Mouse (Mus musculus) natural killer cell, adult 2 months (primary cell): ENCODE measurements around the gene Phrf1.
A peak's percentile ranks its signal among the peaks of the same experiment; 100 is the strongest.
"Not testable (repeated sequence)": the region's sequence is repeated elsewhere in the genome, so short reads cannot be mapped to it uniquely, and the experiment has no call there.

ENCODE experiments used
- DNase-seq, 2 experiments: peaks; one replicate each; pipeline ENCODE4 v3.0.0; 2022; ENCODE audit warnings: low spot score in 2 of 2

Phrf1 gene

GRCm38 (mm10) chr7:141250486-141250885, 21.9 kb downstream of the Phrf1 start:
- not testable (repeated sequence) for DNase-seq

- no peak for DNase-seq
Measured at GRCm38 (mm10) chr7:141256159-141256558, 27.6 kb downstream of the Phrf1 start.

DNA sequence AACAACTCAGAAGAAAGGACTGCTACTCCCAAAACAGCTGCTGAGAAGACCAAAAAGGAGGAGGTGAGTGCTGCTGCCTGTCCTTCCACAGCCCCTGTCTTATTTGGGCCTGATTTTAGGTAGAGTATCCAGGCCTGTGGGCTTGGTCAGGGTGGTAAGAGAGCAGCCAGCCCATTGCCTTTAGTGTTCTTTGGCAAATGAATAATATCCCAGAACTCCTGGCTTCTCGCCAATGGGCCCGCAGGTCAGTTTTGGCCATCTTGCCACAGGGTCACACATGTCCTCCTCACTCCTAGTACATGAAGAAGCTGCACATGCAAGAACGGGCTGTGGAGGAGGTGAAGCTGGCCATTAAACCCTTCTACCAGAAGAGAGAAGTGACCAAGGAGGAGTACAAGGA, 32.9 kb downstream of the Phrf1 start:
- DNase-seq = no peak

GRCm38 (mm10) chr7:141263640-141264039, 35.1 kb downstream of the Phrf1 start:
- no peak for DNase-seq

DNA sequence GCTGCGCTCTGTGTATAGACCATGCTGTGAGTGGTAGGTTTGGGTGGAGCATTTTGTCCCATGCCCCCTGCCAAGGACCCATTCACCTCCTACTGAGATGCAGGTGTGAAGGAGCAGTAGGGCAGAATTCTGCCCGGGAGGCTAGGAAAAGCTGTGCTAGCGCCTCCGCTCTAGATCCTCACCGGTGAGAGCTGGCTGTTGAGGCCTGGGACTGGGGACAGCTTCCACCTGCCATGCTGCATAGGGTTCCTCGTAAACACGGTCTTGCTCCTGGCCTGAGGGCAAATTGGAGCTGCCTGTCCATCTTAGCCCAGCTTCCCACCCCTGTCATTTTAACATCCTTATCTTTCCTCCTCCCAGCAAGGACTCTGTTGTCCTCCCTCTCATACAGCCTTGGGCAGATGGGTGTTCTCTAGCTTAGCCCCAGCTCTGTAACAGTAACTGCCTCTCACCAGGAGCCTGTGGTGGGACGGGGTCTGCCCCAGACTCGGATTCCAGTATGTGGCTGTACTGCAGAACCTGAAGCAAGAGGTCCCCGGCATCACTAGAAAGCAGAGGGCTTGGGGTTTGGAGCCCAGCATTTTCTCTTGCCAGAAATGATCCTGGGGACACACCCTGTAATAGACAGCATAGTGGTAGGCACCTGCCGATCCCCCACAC, 35.6 kb downstream of the Phrf1 start:
- no peak for DNase-seq

- peak; percentile 52 to 61 for DNase-seq
Measured at GRCm38 (mm10) chr7:141264761-141265410, 36.3 kb downstream of the Phrf1 start.

- DNase-seq = peak in 1 of 2 experiments; percentile 44
Measured at GRCm38 (mm10) chr7:141265411-141265738, 36.8 kb downstream of the Phrf1 start.

GRCm38 (mm10) chr7:141265739-141266561, 37.4 kb downstream of the Phrf1 start, which contains the start of gene Irf7:
Irf7 (minus strand) TSS chr7:141266481.
- DNase-seq = peak; percentile 87 to 90

DNA sequence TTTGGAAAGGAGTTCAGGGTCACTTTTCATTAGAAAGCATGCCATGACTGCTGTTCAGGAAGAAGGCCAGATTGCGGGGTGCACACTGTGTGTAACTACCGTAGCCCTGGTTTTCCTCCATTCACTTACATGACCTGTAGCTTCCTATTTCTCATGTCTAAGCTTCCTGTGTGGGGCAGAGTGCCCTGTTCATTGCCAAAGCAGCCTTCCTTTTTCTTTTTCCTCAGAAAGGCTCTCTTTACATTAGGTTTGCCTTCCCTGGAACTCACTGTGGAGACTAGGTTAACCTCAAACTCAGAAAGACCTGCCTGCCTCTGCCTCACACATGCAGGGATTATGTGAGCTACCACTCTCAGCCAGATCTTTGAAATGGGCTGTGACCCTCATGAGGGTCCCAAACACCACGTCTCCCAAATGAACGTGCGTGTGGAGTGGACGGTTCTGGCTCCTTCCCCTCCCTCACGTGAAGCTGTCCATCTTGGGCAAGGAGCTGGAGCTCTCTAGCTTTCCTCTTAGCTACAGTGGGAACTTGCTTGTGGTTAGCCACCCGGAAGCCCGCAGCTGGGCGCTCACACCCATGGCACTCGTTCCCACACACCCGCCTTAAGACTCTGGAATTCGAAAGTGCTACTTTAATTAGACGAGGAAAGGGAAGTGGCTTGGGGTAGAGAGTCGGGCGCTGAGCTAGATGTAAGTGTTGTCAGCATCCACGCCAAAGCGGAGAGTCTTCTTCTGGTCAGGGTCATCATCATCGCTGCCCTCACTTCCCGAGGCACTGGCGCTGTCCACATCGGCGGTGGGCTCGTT, 40.1 kb downstream of the Phrf1 start:
- peak in 1 of 2 experiments; percentile 19 for DNase-seq

DNA sequence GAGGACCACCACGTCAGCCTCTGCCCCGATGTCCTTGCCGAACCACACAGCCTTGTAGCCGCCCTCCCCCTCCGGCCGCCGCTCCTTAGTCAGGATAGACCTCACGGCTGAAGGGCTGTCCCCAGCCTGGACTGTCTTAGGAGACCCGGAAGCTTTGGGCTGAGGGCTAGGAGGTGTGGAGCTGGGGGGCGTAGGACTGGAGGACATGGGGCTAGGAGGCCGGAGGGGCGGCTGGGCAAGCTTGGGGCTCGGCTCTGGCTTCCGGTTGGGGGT, 40.6 kb downstream of the Phrf1 start:
- no peak for DNase-seq

DNA sequence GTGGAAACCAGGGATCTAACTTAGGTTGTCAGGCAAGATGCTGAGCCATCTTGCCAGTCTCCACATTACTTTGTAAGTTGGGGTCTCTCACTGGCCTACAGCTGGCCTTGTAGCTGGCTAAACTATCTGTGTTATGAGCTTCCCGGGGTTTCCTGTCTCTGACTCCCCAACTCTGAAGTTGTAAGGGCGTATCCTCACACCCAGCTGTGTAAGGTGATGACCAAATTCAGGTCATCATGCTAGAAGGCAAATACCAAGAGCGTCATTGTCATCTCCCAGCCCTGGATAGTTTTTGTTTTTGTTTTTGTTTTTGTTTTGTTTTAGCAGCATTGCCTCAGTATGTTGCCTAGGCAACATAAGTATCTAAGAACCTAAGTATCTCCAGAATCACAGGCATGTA, 42.0 kb downstream of the Phrf1 start:
- peak; percentile 37 to 56 for DNase-seq

DNA sequence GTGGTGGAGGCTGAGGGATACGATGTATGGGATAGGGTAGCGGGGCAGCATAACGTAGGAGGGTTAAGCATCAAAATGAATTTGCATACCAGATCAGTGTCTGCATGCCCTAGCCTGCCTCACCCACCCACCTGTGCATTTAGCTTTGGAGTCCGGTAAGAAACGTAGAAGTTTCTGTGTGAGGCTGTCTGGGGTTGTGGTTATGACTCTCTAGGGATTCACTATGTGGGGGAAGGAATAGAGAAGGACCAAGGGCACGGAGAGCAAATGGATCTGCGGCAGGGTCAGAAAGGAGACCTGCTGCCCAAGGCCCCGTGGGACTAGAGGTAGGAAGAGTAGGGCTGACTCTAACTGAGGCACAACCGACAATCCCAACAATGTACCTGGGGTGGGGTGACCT, 46.8 kb downstream of the Phrf1 start:
- no peak for DNase-seq

GRCm38 (mm10) chr7:141276546-141276945, 48.0 kb downstream of the Phrf1 start, which contains the start of gene Cdhr5:
Cdhr5 (minus strand) TSS chr7:141276786.
- DNase-seq = no peak

DNA sequence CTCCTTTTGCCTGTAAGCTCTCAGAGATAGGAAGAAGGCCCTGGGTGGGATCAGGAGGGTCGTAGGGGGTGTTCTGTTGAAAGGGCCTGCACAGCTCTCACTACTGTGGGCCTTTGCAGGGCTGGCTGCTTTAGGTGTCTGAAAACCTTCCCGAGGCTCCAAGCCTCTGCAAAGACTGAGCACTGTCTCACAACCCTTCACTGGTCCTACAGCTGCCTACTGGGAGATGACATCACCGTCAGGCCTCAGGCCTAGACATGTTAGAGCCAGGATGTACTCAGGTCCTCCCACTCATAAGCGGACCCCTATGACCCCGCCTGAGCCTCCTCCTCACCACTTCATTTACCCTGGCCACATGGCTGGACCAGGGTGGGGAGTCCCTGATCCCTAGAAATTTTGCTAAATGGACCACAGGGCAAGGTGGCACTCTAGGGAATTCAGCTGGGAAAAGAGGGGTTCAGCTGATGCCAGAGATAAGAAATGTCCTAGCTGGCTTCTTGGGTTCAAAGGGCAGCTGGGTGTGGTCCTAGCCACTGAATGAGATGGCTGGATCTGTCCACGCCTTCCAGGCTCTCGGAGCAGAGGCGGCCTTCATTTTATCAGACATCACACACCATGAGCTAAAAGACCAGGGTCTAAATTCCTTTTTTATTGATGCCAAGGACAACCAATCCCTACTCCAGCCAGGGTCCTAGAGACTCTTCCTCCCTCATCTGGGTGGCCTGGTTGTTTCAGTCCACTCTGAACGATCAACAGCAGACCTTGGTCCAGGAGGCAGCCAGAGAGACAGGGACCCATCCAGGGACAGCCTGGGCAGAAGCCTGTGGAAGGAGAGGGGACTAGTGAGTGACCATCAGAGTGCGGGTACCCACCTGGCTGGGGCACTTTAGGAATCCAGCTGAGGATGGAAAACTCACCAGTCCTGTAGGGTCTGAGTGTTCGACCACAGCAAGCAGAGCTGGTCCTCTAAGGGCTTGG, 49.4 kb downstream of the Phrf1 start:
- DNase-seq = no peak

DNA sequence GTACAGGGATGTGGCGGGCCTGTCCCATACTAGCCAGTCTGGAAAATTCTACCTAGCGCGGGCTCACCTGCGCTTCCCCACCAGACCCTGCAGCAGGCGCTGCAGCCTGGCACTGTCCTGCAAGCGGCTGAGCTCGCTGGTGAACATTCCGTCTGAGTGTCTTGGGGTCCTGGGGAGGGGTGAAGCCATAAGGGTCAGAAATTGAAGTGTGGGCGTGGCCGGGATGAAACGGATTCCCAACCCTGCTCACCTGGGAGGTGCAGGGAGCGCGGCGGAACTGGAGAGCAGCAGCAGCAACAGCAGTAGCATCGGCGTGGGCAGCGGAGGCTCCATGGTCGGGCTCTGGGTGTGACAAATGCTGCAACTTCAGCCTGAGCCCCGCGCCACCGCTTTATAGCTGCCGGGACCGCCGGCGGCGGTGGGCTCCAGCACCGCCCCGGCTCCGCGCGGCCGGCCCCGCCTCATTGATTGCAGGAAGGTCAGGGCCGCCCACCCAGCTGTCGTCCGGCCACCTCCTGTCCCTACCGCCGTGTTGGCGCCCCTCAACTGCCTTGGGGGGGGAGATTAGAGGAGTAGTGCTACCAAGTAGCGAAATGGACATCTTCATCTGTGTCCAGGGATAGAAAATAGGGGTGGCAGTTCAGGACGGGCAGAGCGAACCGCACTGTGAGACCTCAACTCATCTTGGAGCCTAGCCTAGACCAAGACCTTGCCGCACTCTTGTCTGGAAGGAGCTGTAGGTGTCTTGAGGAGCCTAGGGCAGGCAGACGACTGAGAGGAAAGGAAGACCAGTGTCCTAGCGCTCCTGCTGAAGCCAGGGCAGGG, 50.4 kb downstream of the Phrf1 start, which contains the start of gene Sct:
Gene Sct (minus strand): TSS at position 368 of the 825 bp plus-strand sequence.
- no peak for DNase-seq

GRCm38 (mm10) chr7:141281442-141281841, 52.9 kb downstream of the Phrf1 start:
- DNase-seq = no peak

DNA sequence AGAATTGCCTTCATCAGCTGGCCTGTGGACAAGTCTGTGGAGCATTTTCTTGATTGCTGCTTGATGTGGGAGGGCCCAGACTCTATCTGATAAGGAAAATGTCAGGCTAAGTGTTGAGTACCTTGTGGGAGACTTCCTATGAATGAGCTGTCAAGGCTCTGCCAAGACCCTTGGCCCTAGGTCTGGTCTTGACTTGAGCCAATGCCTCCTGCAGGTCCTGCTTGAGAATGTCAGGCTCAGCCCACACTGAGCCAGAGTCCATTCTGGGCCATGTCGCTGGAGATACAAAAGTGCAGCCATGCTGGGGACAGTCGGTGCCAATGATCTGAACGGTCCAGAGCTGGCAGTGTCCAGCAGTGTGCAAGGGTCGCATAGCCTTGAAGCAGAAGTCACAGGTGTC, 54.2 kb downstream of the Phrf1 start:
- DNase-seq = no peak

DNA sequence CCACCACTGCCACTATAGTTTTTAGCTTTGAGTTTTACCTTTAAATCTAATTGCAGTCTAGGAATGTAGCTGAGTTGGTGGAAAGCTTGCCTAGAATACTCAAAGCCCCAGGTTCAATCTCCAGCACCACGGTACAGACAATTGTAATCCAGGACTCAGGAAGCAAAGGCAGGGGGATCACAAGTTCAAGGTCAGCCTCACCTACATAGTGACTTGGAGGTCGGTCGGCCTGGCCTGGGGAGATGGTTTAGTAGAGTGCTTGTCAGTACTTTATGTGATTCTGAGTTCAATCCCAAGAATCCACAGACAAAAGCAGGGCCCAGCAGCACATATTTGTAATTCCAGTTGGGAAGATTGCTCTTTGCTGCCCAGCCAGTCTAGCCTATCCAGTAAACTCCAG, 59.5 kb downstream of the Phrf1 start:
- DNase-seq = no peak

GRCm38 (mm10) chr7:141291921-141292582, 63.5 kb downstream of the Phrf1 start, which contains the start of gene Drd4:
Drd4 (plus strand) TSS chr7:141292006.
- DNase-seq = no peak
